Mouse (Mus musculus) liver, embryonic 14.5 days (tissue): ENCODE measurements around the gene Mmaa. TPM values are rescaled to one million over a fixed set of nuclear protein-coding genes. Genes with fewer than 3 reads are reported as not detected.

Experiments
- ATAC-seq: fragments of 200-750 bp; cut with Nextera tagmentation; 2 replicates; pipeline ENCODE4 v1.8.0; 2017; ENCODE audit warnings: moderate number of reproducible peaks, mild to moderate bottlenecking, moderate library complexity; ENCODE audit not compliant: insufficient read depth
- DNase-seq, 3 experiments: peaks; one replicate each; pipeline ENCODE4 v3.0.0-alpha.2; 2012 to 2013; ENCODE audit warnings: low read depth in 3 of 3, low spot score in 3 of 3
- H3K27ac ChIP-seq: fragments of 300-500 bp; sonication (generic); 2 replicates; pipeline ENCODE4 v1.5.1; 2014; ENCODE audit warnings: moderate library complexity, mild to moderate bottlenecking, control low read depth, inconsistent platforms
- H3K27me3 ChIP-seq: fragments of 300-500 bp; sonication (generic); 2 replicates; pipeline ENCODE4 v1.6.1; 2014; ENCODE audit warnings: mild to moderate bottlenecking, low read length, moderate library complexity; ENCODE audit not compliant: control insufficient read depth, insufficient read depth
- H3K36me3 ChIP-seq: fragments of 300-500 bp; sonication (generic); replicated peaks from 2 replicates; pipeline ENCODE4 v1.6.1; 2014; ENCODE audit warnings: low read depth; ENCODE audit not compliant: control insufficient read depth, insufficient read depth
- H3K4me1 ChIP-seq, 2 experiments: fragments of 200-500 bp in 1 of 2; fragments of 300-500 bp in 1 of 2; sonication (generic) in 1 of 2; replicated peaks; 2 replicates each; pipeline ENCODE4 v1.6.1; 2012 to 2014; ENCODE audit warnings: antibody characterized with exemption in 1 of 2, inconsistent platforms in 1 of 2, low read length in 1 of 2; ENCODE audit not compliant: control insufficient read depth in 2 of 2, insufficient read depth in 2 of 2
- H3K4me2 ChIP-seq: fragments of 300-500 bp; sonication (generic); 2 replicates; pipeline ENCODE4 v1.6.1; 2014; ENCODE audit warnings: low read depth, mild to moderate bottlenecking, control low read depth, moderate library complexity
- H3K4me3 ChIP-seq, 2 experiments: fragments of 200-500 bp in 1 of 2; fragments of 300-500 bp in 1 of 2; sonication (generic) in 1 of 2; 2 replicates each; pipeline ENCODE4 v1.5.1; 2012 to 2014; ENCODE audit warnings: low read depth in 2 of 2, low read length in 2 of 2, mild to moderate bottlenecking in 2 of 2, control low read depth in 1 of 2, inconsistent platforms in 1 of 2, moderate library complexity in 1 of 2; ENCODE audit not compliant: insufficient read depth in 1 of 2
- H3K9ac ChIP-seq: fragments of 300-500 bp; sonication (generic); replicated peaks from 2 replicates; pipeline ENCODE4 v1.6.1; 2014; ENCODE audit warnings: mild to moderate bottlenecking, control low read depth, moderate library complexity
- H3K9me3 ChIP-seq: fragments of 300-500 bp; sonication (generic); 2 replicates; pipeline ENCODE4 v1.6.1; 2016; ENCODE audit warnings: low read length, mixed read lengths; ENCODE audit not compliant: control insufficient read depth
- CTCF ChIP-seq: IDR thresholded peaks from 2 replicates; pipeline ENCODE4 v1.5.1; 2016; ENCODE audit warnings: antibody characterized with exemption, low read depth, control low read depth
- WGBS: fragments of 180-500 bp; shearing (Covaris S2); extraction: QIAGEN DNeasy Blood & Tissue Kit; methylation state at CpG from one replicate; pipeline ENCODE4 v1.1.7; 2014; ENCODE audit not compliant: insufficient replicate concordance; 5-methylcytosine and 5-hydroxymethylcytosine counted together
- polyA plus RNA-seq, 2 experiments: library from polyadenylated mRNA; depleted of rRNA in 1 of 2; stranded (reverse) in 1 of 2; unstranded in 1 of 2; fragments of >200 nt; fragmentation: Nextera tagmentation in 1 of 2; extraction: Ambion mirVana in 1 of 2; gene quantifications; 2 replicates each; pipeline versions ENCODE4 v1.2.1 to v1.2.3; 2012 to 2014

Gene Mmaa
- polyA plus RNA-seq, 2 experiments = 2.9 to 4.2 TPM

GRCm38 (mm10) chr8:79222106-79222751 is 72.5 kb downstream of the Mmaa start:
- ATAC-seq = no peak
- Histone ChIP-seq H3K9ac (no peak overlapping the region), H3K9me3 (no peaks in the 10 kb centered on the region), H3K4me1 (no peaks in the 10 kb centered on the region), H3K4me2 (no peak overlapping the region), H3K36me3 (no peaks in the 10 kb centered on the region), H3K27ac (no peak overlapping the region), H3K27me3 (no peaks in the 10 kb centered on the region), H3K4me3 (no peak overlapping the region)
- 58% methylated on average over 5 of the region's 5 CpGs for WGBS
- no peak for DNase-seq
- no peak for TF ChIP-seq CTCF

Other genes with a start within 250 kb of the Mmaa start
- gene 1700011L22Rik, start 46.4 kb downstream of the Mmaa start, polyA plus RNA-seq (2012; rRNA removed) = not detected in 2 replicates
- not detected in 2 replicates for gene 1700011L22Rik, start 46.4 kb downstream of the Mmaa start, polyA plus RNA-seq (2014; fragmentation: Nextera tagmentation; extraction: Ambion mirVana)
- gene Smad1, start 104.6 kb upstream of the Mmaa start, polyA plus RNA-seq (2012; rRNA removed) = 3.1 and 4.1 TPM in 2 replicates
- gene Smad1, start 104.6 kb upstream of the Mmaa start, polyA plus RNA-seq (2014; fragmentation: Nextera tagmentation; extraction: Ambion mirVana) = 4.5 and 6.0 TPM in 2 replicates